In genomic region chr7:34235602-34236001, GRCm38 (mm10) we compare ENCODE assay signal across 20 mouse cellular contexts. TPM values are rescaled to one million over a fixed set of nuclear protein-coding genes. Genes with fewer than 3 reads are reported as not detected.
"Had no signal": no experiment of that assay in that cellular context is flagged by ENCODE, and none has a peak within 500 bp of the region (broad histone marks: within the 10 kb centered on the region; RNA-seq: fewer than 3 reads in every experiment).

No protein-coding gene starts in this region.

- H3K27me3 ChIP-seq: limb, embryonic 13.5 days; neural tube, embryonic 13.5 days; stomach, embryonic 15.5 days had no signal

- DNase-seq: kidney, adult 2 months; left cerebral cortex, postnatal 4 days; lung, embryonic 14.5 days; lung, postnatal 10 days; lung, postnatal 4 days; midbrain, embryonic 14.5 days; right cerebral cortex, postnatal 14 days; thymus, adult 18-20 months; thymus, postnatal 14 days had no signal

- H3K9ac ChIP-seq: stomach, embryonic 15.5 days had no signal

- H3K9me3 ChIP-seq: limb, embryonic 13.5 days; midbrain, embryonic 10.5 days; neural tube, embryonic 13.5 days; stomach, embryonic 15.5 days had no signal

RNA-seq across cellular contexts. Expression of gene Gm6096, which starts 15.2 kb away (rescaled TPM):
- total RNA-seq: layer of hippocampus, adult 18-20 months; layer of hippocampus, postnatal 10 days; left cerebral cortex, adult 18-20 months; left cerebral cortex, postnatal 10 days; left cerebral cortex, postnatal 4 days; megakaryocyte, adult 5-6 weeks had no signal
- polyA plus RNA-seq: kidney, adult 2 months; liver, embryonic 11.5 days; midbrain, embryonic 10.5 days; neural tube, embryonic 13.5 days; spleen, adult 2 months; stomach, embryonic 15.5 days had no signal
